Mouse (Mus musculus) liver, adult 2 months (tissue): ENCODE measurements around the gene Ahcy. TPM values are rescaled to one million over a fixed set of nuclear protein-coding genes. Genes with fewer than 3 reads are reported as not detected.
"Not testable (repeated sequence)": the region's sequence is repeated elsewhere in the genome, so short reads cannot be mapped to it uniquely, and the experiment has no call there.

Experiments
- DNase-seq: peaks from one replicate; pipeline ENCODE4 v3.0.0-alpha.2; 2011; ENCODE audit warnings: low read depth, low spot score; ENCODE audit errors: extremely low read depth
- H3K27ac ChIP-seq: fragments of 200-500 bp; replicated peaks from 2 replicates; pipeline ENCODE4 v1.5.1; 2012; ENCODE audit warnings: low read depth, mild to moderate bottlenecking, control low read depth, inconsistent platforms, low read length; ENCODE audit not compliant: insufficient read depth
- H3K27me3 ChIP-seq: fragments of 200-500 bp; 2 replicates; pipeline ENCODE4 v1.6.1; 2012; ENCODE audit warnings: mild to moderate bottlenecking, moderate library complexity, low read length, inconsistent platforms; ENCODE audit not compliant: control insufficient read depth, insufficient read depth
- H3K36me3 ChIP-seq: fragments of 200-500 bp; 2 replicates; pipeline ENCODE4 v1.6.1; 2012; ENCODE audit warnings: low read length, inconsistent platforms; ENCODE audit not compliant: control insufficient read depth, insufficient read depth
- H3K4me1 ChIP-seq: fragments of 200-500 bp; 2 replicates; pipeline ENCODE4 v1.6.1; 2011; ENCODE audit warnings: low read length; ENCODE audit not compliant: control insufficient read depth, insufficient read depth
- H3K4me3 ChIP-seq: fragments of 200-500 bp; 2 replicates; pipeline ENCODE4 v1.5.1; 2011; ENCODE audit warnings: low read depth, mild to moderate bottlenecking, control low read depth, low read length, moderate library complexity; ENCODE audit not compliant: insufficient read depth
- H3K79me2 ChIP-seq: fragments of 200-500 bp; 2 replicates; pipeline ENCODE4 v1.6.1; 2012; ENCODE audit warnings: inconsistent platforms, mild to moderate bottlenecking, low read length, moderate library complexity; ENCODE audit not compliant: control insufficient read depth, insufficient read depth
- H3K9ac ChIP-seq: fragments of 200-500 bp; 2 replicates; pipeline ENCODE4 v1.6.1; 2012; ENCODE audit warnings: low read depth, mild to moderate bottlenecking, control low read depth, inconsistent platforms, low read length
- CTCF ChIP-seq: fragments of 200-500 bp; IDR thresholded peaks from 2 replicates; pipeline ENCODE4 v1.5.1; 2011; ENCODE audit warnings: low read depth, low read length, control low read depth
- POLR2A ChIP-seq: fragments of 200-500 bp; IDR thresholded peaks from 2 replicates; pipeline ENCODE4 v1.6.1; 2011; ENCODE audit warnings: low read length, control low read depth; ENCODE audit not compliant: insufficient read depth; ENCODE audit errors: extremely low read depth
- WGBS: fragments of 180-500 bp; shearing (Covaris S2); methylation state at CpG from one replicate; pipeline ENCODE4 v1.1.7; 2018; 5-methylcytosine and 5-hydroxymethylcytosine counted together
- polyA plus RNA-seq: library from polyadenylated mRNA; depleted of rRNA; stranded (reverse); fragments of >200 nt; gene quantifications from 2 replicates; pipeline ENCODE4 v1.2.3, GENCODE M21; 2012
- total RNA-seq: library from RNA; depleted of rRNA; stranded (reverse); fragments of >200 nt; gene quantifications from 2 replicates; pipeline ENCODE4 v1.2.3, GENCODE M21; 2014

Ahcy gene
- total and polyA plus RNA-seq, 2 experiments = 1,364 to 1,859 TPM

DNA sequence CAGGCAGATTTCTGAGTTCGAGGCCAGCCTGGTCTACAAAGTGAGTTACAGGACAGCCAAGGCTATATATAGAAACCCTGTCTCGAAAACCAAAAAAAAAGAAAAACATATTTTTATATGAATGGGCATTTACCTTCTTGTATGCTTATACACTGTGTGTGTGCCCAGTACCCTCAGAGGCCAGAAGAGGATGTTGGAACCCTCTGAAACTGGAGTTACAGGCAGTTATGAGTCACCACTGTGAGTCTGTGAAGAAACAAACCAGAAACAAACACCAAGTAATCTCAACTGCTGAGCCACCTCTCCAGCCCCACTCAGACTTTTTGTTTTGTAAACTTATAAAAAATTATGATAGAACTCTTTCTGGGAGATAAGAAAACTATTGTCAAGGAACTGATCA, 27.5 kb downstream of the Ahcy start:
- Histone ChIP-seq H3K79me2 (no peaks in the 10 kb centered on the region), H3K27ac (no peak overlapping the region), H3K4me1 (peaks cover 13% of the 10 kb centered on the region), H3K27me3 (no peaks in the 10 kb centered on the region), H3K9ac (no peak overlapping the region), H3K4me3 (no peak overlapping the region), H3K36me3 (no peaks in the 10 kb centered on the region)
- TF ChIP-seq CTCF (no peak), POLR2A (no peak)
- DNase-seq = no peak
- 82% methylated on average over 2 of the region's 2 CpGs for WGBS

DNA sequence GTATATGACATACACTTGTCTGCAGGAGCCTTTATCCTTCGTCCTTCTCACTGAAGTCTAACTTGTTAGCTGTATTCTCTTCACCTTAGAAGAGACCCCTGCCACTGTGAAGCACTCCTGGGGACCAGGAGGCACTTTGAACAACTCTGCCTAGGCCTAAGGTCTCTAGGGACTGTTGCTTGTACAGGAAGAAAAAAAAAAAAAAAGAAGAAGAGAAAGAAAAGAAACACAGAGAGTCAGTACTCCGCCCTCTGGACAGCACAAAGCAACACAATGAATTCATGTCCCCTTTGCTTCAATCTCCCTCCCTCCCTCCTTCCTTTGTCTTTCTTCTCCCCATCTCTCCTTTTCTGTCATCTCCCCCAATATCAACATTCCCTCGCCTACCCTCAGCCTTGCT, 29.2 kb downstream of the Ahcy start:
- Histone ChIP-seq H3K36me3 (no peaks in the 10 kb centered on the region), H3K4me1 (peaks cover 2% of the 10 kb centered on the region), H3K27ac (no peak overlapping the region), H3K9ac (no peak overlapping the region), H3K27me3 (no peaks in the 10 kb centered on the region), H3K4me3 (no peak overlapping the region), H3K79me2 (no peaks in the 10 kb centered on the region)
- TF ChIP-seq CTCF = no peak
- no peak for TF ChIP-seq POLR2A
- 86% methylated on average over 3 of the region's 3 CpGs for WGBS
- no peak for DNase-seq

DNA sequence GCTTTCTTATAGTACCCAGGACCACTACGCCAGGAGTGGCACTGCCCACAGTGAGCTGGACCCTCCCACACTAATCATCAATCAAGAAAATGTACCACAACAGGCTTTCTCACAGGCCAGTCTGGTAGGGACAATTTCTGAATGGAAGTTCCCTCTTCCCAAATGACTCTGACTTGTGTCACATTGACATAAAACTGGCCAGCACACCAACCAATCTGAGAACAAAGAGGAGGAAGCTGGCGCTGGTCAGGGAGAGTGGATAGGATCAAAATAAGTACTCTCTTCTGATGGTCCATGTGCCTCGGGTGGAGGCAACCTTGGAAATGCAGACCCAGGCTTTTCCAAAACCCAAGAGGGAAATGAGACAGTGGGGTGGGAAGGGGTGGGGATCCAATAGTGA, 29.8 kb downstream of the Ahcy start:
- H3K4me3 ChIP-seq = no peak overlapping the region
- 93% methylated on average over 3 of the region's 3 CpGs for WGBS
- TF ChIP-seq POLR2A = no peak
- TF ChIP-seq CTCF = no peak
- no peaks in the 10 kb centered on the region for H3K79me2 ChIP-seq
- no peaks in the 10 kb centered on the region for H3K4me1 ChIP-seq
- H3K27me3 ChIP-seq = no peaks in the 10 kb centered on the region
- no peak for DNase-seq
- no peak overlapping the region for H3K27ac ChIP-seq
- H3K36me3 ChIP-seq = no peaks in the 10 kb centered on the region
- H3K9ac ChIP-seq = no peak overlapping the region

DNA sequence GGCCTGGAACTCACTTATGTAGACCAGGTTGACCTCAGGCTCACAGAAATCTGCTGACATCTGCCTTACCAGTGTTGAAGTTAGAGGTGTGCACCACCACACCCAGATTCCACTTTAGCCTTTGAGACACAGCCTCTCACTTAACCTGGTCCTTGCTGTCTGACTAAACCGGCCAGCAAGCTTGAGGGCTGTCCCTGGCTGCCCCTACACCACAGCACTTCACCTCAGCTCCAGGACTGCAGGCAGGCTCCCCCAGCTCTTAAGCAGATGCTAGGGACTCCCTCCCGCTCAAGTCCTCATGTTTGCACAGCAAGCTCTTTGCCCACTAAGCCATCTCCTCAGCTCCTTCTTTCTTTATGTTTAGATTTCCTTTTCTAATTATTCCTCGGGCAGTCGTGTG, 34.3 kb downstream of the Ahcy start:
- Histone ChIP-seq H3K27me3 (no peaks in the 10 kb centered on the region), H3K36me3 (no peaks in the 10 kb centered on the region), H3K4me3 (no peak overlapping the region), H3K9ac (no peak overlapping the region), H3K27ac (no peak overlapping the region), H3K79me2 (no peaks in the 10 kb centered on the region), H3K4me1 (no peaks in the 10 kb centered on the region)
- no peak for DNase-seq
- TF ChIP-seq POLR2A (no peak), CTCF (no peak)
- WGBS = 84% methylated on average over 4 of the region's 4 CpGs

DNA sequence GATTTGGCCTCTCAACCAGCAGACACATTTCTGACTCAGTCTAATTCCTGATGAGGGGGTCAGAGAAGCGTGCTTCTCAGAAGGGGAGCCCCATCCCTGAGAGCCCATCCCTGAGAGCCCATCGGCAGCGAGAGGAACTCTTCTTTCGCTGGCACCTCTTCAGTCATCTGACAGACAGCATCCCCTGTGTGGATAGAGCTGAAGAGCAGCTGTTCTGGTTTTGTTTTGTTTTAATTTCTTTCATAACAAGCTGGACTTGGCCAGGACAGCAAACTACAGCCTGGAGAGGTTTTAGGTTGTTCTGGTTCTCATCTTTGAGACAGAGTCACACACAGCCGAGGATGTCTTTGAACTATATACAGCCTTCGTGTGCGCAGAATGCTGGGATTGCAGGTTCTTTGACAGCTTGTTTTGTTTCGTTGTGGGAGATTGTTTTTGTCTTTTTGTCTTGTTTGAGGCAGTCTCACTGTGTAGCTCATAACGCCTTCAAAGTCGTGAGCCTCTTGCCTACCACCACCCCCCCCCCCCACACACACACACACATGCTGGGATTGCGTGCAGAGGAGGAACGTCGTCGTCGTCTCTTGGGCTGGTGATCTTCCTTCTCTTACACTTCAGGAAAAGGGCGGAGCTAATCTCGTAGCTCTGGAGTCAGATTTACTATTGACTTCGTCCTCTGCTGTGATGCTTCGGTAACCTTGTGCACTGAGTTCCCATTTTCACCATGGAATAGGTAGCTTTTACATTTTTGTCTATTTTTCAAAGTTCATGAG, 41.2 kb downstream of the Ahcy start:
- H3K27ac ChIP-seq = no peak overlapping the region
- H3K27me3 ChIP-seq = no peaks in the 10 kb centered on the region
- no peak for TF ChIP-seq POLR2A
- TF ChIP-seq CTCF = no peak
- no peaks in the 10 kb centered on the region for H3K4me1 ChIP-seq
- H3K79me2 ChIP-seq = no peaks in the 10 kb centered on the region
- H3K9ac ChIP-seq = no peak overlapping the region
- 54% methylated on average over 19 of the region's 19 CpGs for WGBS
- DNase-seq = no peak
- H3K4me3 ChIP-seq = no peak overlapping the region
- no peaks in the 10 kb centered on the region for H3K36me3 ChIP-seq

DNA sequence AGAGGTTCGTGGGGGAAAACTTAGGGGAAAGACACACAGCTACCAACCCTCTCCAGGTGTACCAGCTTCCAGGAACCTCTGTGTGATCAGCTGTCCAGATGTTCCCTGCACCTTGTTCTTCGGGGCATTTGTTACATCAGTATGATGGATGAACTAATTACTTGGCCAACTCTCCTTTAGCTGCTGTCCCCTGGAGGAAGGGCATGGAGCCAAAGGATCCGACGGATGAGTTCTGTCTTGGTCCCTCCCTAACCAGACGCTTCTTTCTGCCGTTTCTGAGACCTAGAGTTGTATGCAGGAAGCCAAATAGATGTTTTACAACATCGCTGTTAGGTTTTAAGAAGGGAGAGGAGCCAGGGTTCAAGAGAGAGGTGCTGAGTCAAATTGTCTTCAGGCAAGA, 43.5 kb downstream of the Ahcy start:
- Histone ChIP-seq H3K27ac (no peak overlapping the region), H3K4me1 (no peaks in the 10 kb centered on the region), H3K36me3 (no peaks in the 10 kb centered on the region), H3K4me3 (no peak overlapping the region), H3K9ac (no peak overlapping the region), H3K79me2 (no peaks in the 10 kb centered on the region), H3K27me3 (no peaks in the 10 kb centered on the region)
- TF ChIP-seq POLR2A = no peak
- TF ChIP-seq CTCF = no peak
- DNase-seq = no peak
- WGBS = 74% methylated on average over 7 of the region's 7 CpGs

DNA sequence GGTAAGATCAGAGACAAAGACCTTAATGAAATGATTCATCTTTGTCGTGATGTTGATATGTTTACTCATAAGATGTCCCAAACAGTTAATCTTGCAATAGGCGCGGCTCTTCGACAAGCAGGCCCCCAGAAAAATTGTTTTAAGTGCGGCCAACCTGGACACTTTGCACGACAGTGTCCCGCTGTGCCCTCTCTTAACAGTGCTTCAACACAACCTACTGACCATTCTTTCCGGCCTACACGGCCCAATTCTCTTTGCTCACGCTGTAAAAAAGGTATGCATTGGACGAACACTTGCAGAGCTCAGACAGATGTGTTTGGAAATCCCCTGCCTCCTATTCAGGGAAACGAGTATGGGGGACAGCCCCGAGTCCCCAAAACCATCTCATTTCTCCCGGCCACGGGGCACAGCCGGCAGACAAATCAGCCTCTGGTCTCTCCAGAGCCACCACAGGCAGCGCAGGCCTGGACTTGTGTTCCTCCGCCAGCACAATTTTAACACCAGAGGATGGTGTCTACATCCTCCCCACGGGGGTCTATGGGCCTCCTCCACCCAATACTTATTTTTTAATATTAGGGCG, 54.0 kb downstream of the Ahcy start:
- not testable (repeated sequence) for H3K27me3 ChIP-seq, H3K27ac ChIP-seq, H3K4me1 ChIP-seq, H3K4me3 ChIP-seq, H3K79me2 ChIP-seq, H3K36me3 ChIP-seq, H3K9ac ChIP-seq
- peak; percentile 3 for DNase-seq
- 72% methylated on average over 20 of the region's 20 CpGs for WGBS
